Mouse (Mus musculus) inflammation-experienced regulatory T-cells, adult 16 weeks (primary cell): ENCODE results near the gene Gm15097. TPM values are rescaled to one million over a fixed set of nuclear protein-coding genes. Genes with fewer than 3 reads are reported as not detected.

Experiments used
- polyA plus RNA-seq: library from polyadenylated mRNA; unstranded; fragments of 100-300 nt; shearing (Covaris generic); gene quantifications from one replicate; pipeline ENCODE4 v1.2.1, GENCODE M21; 2017

Gene Gm15097
- not detected for polyA plus RNA-seq

DNA sequence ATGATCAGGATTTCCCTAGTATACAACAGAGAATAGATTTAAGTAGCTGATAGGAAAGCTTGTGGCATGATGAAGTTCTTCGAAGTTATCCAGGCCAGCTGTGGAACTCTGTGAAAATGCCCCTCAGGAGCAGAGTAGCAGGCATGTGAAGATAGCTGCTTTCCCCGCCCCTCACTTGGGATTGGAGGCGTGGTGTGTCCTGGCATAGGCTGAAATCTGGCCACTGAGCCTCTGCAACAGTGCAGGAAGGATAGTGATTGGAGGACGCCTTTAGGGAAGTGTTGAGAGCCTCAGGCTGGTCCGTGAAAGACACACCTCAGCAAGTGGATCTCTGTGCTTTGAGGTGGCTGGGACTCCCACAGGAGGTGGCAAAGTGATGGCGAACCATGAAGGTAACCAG is at the start of gene Gm15097:
Gm15097 (plus strand) TSS at position 301 of the 400 bp plus-strand sequence.

Other genes with a start within 250 kb of the Gm15097 start
- not detected for gene Gm10439, start 189.9 kb upstream of the Gm15097 start, polyA plus RNA-seq
- gene Gm15091, start 157.2 kb downstream of the Gm15097 start, polyA plus RNA-seq, result not detected